Mouse (Mus musculus) thymus, postnatal 10 days (tissue): ENCODE data around the gene Dbn1.

Experiments used
- DNase-seq, 2 experiments: peaks; one replicate each; pipeline ENCODE4 v3.0.0; 2021; ENCODE audit warnings: low spot score in 2 of 2

Dbn1 gene

GRCm38 (mm10) chr13:55510668-55511491 is 23.0 kb upstream of the Dbn1 start:
- no peak for DNase-seq

- no peak for DNase-seq
These were observed 22.4 kb upstream of the Dbn1 start for GRCm38 (mm10) chr13:55510332-55510667.

GRCm38 (mm10) chr13:55508531-55508930 is 20.6 kb upstream of the Dbn1 start:
- no peak for DNase-seq

- no peak for DNase-seq
These were observed 20.0 kb upstream of the Dbn1 start for GRCm38 (mm10) chr13:55507877-55508276.

- DNase-seq: no peak
These were observed 18.8 kb upstream of the Dbn1 start for GRCm38 (mm10) chr13:55506697-55507096.

- no peak for DNase-seq
These were observed 17.9 kb upstream of the Dbn1 start for GRCm38 (mm10) chr13:55505810-55506209.

GRCm38 (mm10) chr13:55504390-55504789 is 16.5 kb upstream of the Dbn1 start:
- no peak for DNase-seq

- no peak for DNase-seq
These were observed 14.5 kb upstream of the Dbn1 start for GRCm38 (mm10) chr13:55502405-55502804.

GRCm38 (mm10) chr13:55500575-55500974 is 12.7 kb upstream of the Dbn1 start:
- DNase-seq: no peak

GRCm38 (mm10) chr13:55498906-55499305 is 11.0 kb upstream of the Dbn1 start:
- DNase-seq: no peak

GRCm38 (mm10) chr13:55496661-55497060 is 8.8 kb upstream of the Dbn1 start:
- DNase-seq: no peak

- no peak for DNase-seq
These were observed 7.8 kb upstream of the Dbn1 start for GRCm38 (mm10) chr13:55495702-55496101.

GRCm38 (mm10) chr13:55494883-55495621 is 7.1 kb upstream of the Dbn1 start:
- no peak for DNase-seq

- no peak for DNase-seq
These were observed 6.3 kb upstream of the Dbn1 start for GRCm38 (mm10) chr13:55494257-55494656.

GRCm38 (mm10) chr13:55486916-55487577 is 864 bp downstream of the Dbn1 start:
- DNase-seq: no peak

- DNase-seq: no peak
These were observed 1.7 kb downstream of the Dbn1 start for GRCm38 (mm10) chr13:55486029-55486794.

GRCm38 (mm10) chr13:55484520-55485088 is 3.3 kb downstream of the Dbn1 start:
- DNase-seq: peak in 1 of 2 experiments; percentile 51

GRCm38 (mm10) chr13:55483593-55483992 is 4.3 kb downstream of the Dbn1 start:
- DNase-seq: no peak

GRCm38 (mm10) chr13:55483071-55483470 is 4.8 kb downstream of the Dbn1 start:
- no peak for DNase-seq

GRCm38 (mm10) chr13:55482542-55482941 is 5.4 kb downstream of the Dbn1 start:
- DNase-seq: no peak

GRCm38 (mm10) chr13:55479929-55480328 is 8.0 kb downstream of the Dbn1 start:
- no peak for DNase-seq

GRCm38 (mm10) chr13:55479008-55479407 is 8.9 kb downstream of the Dbn1 start:
- DNase-seq: no peak
